ENCODE assay signal across 8 mouse cellular contexts in the genomic region with DNA sequence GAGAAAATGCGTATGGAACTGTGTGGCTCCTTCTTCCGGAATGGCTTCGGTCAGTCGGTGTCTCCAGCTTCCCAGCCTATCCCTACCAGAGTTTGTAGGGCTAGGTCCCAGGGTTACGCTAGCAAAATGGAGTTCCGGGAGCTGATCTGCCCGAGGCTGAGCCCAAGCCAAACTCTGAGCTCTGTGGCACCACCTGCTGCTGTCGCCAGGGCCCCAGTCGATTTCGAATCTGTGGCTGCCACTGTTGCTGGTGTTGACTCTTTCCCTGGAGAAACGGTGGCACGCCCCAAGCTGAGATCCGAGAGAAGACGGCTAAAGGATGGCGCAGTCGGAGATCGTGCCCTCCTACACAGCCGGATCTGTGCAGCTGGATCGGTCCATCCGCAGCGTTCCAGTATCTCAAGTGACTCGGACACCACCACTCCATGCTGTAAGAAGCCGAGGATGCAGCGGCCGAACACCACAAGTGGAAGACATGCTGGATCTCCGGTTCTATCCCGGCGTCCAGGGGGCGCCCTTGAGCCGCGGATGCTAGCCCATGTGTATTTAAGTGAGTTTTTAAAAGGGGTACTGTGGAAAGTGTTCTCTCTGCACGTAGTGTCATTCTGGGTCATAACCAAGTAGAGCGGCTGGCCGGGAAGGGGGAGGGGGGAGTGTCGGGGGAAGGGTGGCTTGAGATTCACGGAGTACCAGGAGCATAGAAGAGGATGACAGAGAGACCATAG. TPM values are rescaled to one million over a fixed set of nuclear protein-coding genes. Genes with fewer than 3 reads are reported as not detected.
DNase-seq lines count a peak whose midpoint lies in the region; ATAC-seq and TF ChIP-seq lines count a peak whose summit lies in the region.

No protein-coding gene starts in this region.

- no peaks in the 10 kb centered on the region for H3K9me3 ChIP-seq in heart, embryonic 11.5 days (replicated peaks; ENCODE audit: control insufficient read depth, low read length)
- H3K9me3 ChIP-seq in kidney, embryonic 16.5 days (ENCODE audit: low read length): no peaks in the 10 kb centered on the region

- H3K36me3 ChIP-seq in heart, embryonic 11.5 days (ENCODE audit: control insufficient read depth, insufficient read depth, low read length): no peaks in the 10 kb centered on the region
- no peaks in the 10 kb centered on the region for H3K36me3 ChIP-seq in kidney, embryonic 16.5 days (ENCODE audit: insufficient read depth, low read length)
- no peaks in the 10 kb centered on the region for H3K36me3 ChIP-seq in liver, adult 2 months (ENCODE audit: control insufficient read depth, insufficient read depth, low read length)
- no peaks in the 10 kb centered on the region for H3K36me3 ChIP-seq in splenic B cell, adult 2 months (ENCODE audit: control insufficient read depth, insufficient read depth, low read length, poor library complexity, severe bottlenecking)

- peak; percentile 88 for DNase-seq in 416B (ENCODE audit: low read depth)
- peak; percentile 78 to 79 for DNase-seq in adrenal gland, postnatal 4 days (ENCODE audit: low spot score in 2 of 2)
- DNase-seq in liver, adult 2 months (ENCODE audit: extremely low read depth, low read depth, low spot score): peak; percentile 67
- DNase-seq in splenic B cell, adult 2 months (ENCODE audit: low read depth, low spot score): peak; percentile 91

- H3K27me3 ChIP-seq in heart, embryonic 11.5 days (ENCODE audit: control insufficient read depth, insufficient read depth, low read length): no peaks in the 10 kb centered on the region
- no peaks in the 10 kb centered on the region for H3K27me3 ChIP-seq in kidney, embryonic 16.5 days (ENCODE audit: insufficient read depth, low read length)
- H3K27me3 ChIP-seq in liver, adult 2 months (ENCODE audit: control insufficient read depth, insufficient read depth, low read length): no peaks in the 10 kb centered on the region
- no peaks in the 10 kb centered on the region for H3K27me3 ChIP-seq in splenic B cell, adult 2 months (ENCODE audit: control insufficient read depth, insufficient read depth, low read length, poor library complexity, severe bottlenecking)

- peak overlapping the region; percentile 70 for H3K9ac ChIP-seq in heart, embryonic 11.5 days (ENCODE audit: low read depth, low read length)
- H3K9ac ChIP-seq in kidney, embryonic 16.5 days (replicated peaks; ENCODE audit: low read length): peak overlapping the region; percentile 72
- H3K9ac ChIP-seq in liver, adult 2 months (ENCODE audit: low read depth, low read length): peak overlapping the region; percentile 35

- no peaks in the 10 kb centered on the region for H3K4me1 ChIP-seq in embryonic fibroblast, embryonic 13.5 days (ENCODE audit: control insufficient read depth, insufficient read depth, low read length)
- peaks cover 9% of the 10 kb centered on the region for H3K4me1 ChIP-seq in heart, embryonic 11.5 days (ENCODE audit: control insufficient read depth, insufficient read depth, low read length)
- H3K4me1 ChIP-seq in kidney, embryonic 16.5 days (ENCODE audit: insufficient read depth, low read length): peaks cover 16% of the 10 kb centered on the region
- H3K4me1 ChIP-seq in liver, adult 2 months (ENCODE audit: control insufficient read depth, insufficient read depth, low read length): no peaks in the 10 kb centered on the region

- WGBS in heart, embryonic 11.5 days (ENCODE audit: insufficient replicate concordance): 3% methylated on average over 36 of the region's 36 CpGs
- WGBS in kidney, embryonic 16.5 days: 2% methylated on average over 36 of the region's 36 CpGs
- 1% methylated on average over 36 of the region's 36 CpGs for WGBS in liver, adult 2 months

- peak overlapping the region; percentile 29 for H3K27ac ChIP-seq in embryonic fibroblast, embryonic 13.5 days (ENCODE audit: insufficient read depth, low read length)
- H3K27ac ChIP-seq in heart, embryonic 11.5 days (ENCODE audit: low read depth, low read length): peak overlapping the region; percentile 62
- H3K27ac ChIP-seq in kidney, embryonic 16.5 days (ENCODE audit: low read length): peak overlapping the region; percentile 84
- H3K27ac ChIP-seq in liver, adult 2 months (replicated peaks; ENCODE audit: insufficient read depth, low read depth, low read length): peak overlapping the region; percentile 49

- H3K4me2 ChIP-seq in heart, embryonic 11.5 days: peak overlapping the region; percentile 79
- H3K4me2 ChIP-seq in kidney, embryonic 16.5 days (replicated peaks; ENCODE audit: low read depth, low read length): peak overlapping the region; percentile 81

- peak; percentile 66 for ATAC-seq in heart, embryonic 11.5 days (replicated peaks; ENCODE audit: insufficient number of reproducible peaks, low FRiP score, low TSS enrichment)
- ATAC-seq in kidney, embryonic 16.5 days (ENCODE audit: low FRiP score, low TSS enrichment): peak; percentile 83
- ATAC-seq in monocyte, adult 5-6 weeks (replicated peaks; ENCODE audit: insufficient number of reproducible peaks, low FRiP score, low TSS enrichment, poor library complexity, severe bottlenecking): peak; percentile 86

- H3K79me2 ChIP-seq in liver, adult 2 months (ENCODE audit: control insufficient read depth, insufficient read depth, low read length): no peaks in the 10 kb centered on the region

- peak overlapping the region; percentile 30 for H3K4me3 ChIP-seq in embryonic fibroblast, embryonic 13.5 days (ENCODE audit: insufficient read depth, low read length)
- H3K4me3 ChIP-seq in heart, embryonic 11.5 days (ENCODE audit: low read depth, low read length): peak overlapping the region; percentile 55
- H3K4me3 ChIP-seq in kidney, embryonic 16.5 days (ENCODE audit: low read length): peak overlapping the region; percentile 59
- H3K4me3 ChIP-seq in liver, adult 2 months (ENCODE audit: insufficient read depth, low read depth, low read length): peak overlapping the region; percentile 56

- TF ChIP-seq CTCF in embryonic fibroblast, embryonic 13.5 days (IDR thresholded peaks at IDR 0.05; ENCODE audit: borderline replicate concordance, insufficient read depth, low read length): peak; percentile 53; the same call in 1 of the 2 replicates
- peak; percentile 87 for TF ChIP-seq CTCF in liver, adult 2 months (IDR thresholded peaks at IDR 0.05; ENCODE audit: low read depth, low read length)

- TF ChIP-seq POLR2A in embryonic fibroblast, embryonic 13.5 days (IDR thresholded peaks at IDR 0.05; ENCODE audit: low read depth, low read length): peak; percentile 60
- no peak for TF ChIP-seq POLR2A in liver, adult 2 months (IDR thresholded peaks at IDR 0.05; ENCODE audit: extremely low read depth, insufficient read depth, low read length)

RNA-seq across cellular contexts. Expression of gene Fam167b, which starts 6.7 kb away (rescaled TPM):
- total RNA-seq in adrenal gland, postnatal 4 days (2021): 10 to 100 TPM; 30.9 to 33.5 TPM
- polyA plus RNA-seq in embryonic fibroblast, embryonic 13.5 days (2011; ENCODE audit: insufficient read length, low read depth, missing spikeins): not detected in 2 replicates
- polyA plus RNA-seq in heart, embryonic 11.5 days (2014; fragmentation: Nextera tagmentation; extraction: Ambion mirVana): 3.6 TPM in 2 replicates
- 35.9 and 37.8 TPM in 2 replicates for polyA plus RNA-seq in kidney, embryonic 16.5 days (2015; fragmentation: Nextera tagmentation; extraction: Ambion mirVana)
- total RNA-seq in liver, adult 2 months (2014; rRNA removed): 11.8 and 14.4 TPM in 2 replicates
- 17.5 and 20.3 TPM in 2 replicates for polyA plus RNA-seq in liver, adult 2 months (2012; rRNA removed)
- total RNA-seq in monocyte, adult 5-6 weeks (2017): not detected in 3 replicates

RNA-seq across cellular contexts. Expression of gene Lck, which starts 11.6 kb away (rescaled TPM):
- 1 to 10 TPM; 8.7 to 9.7 TPM for total RNA-seq in adrenal gland, postnatal 4 days (2021)
- 3.0 and 5.2 TPM in 2 replicates for polyA plus RNA-seq in embryonic fibroblast, embryonic 13.5 days (2011; ENCODE audit: insufficient read length, low read depth, missing spikeins)
- 3.6 and 4.6 TPM in 2 replicates for polyA plus RNA-seq in heart, embryonic 11.5 days (2014; fragmentation: Nextera tagmentation; extraction: Ambion mirVana)
- polyA plus RNA-seq in kidney, embryonic 16.5 days (2015; fragmentation: Nextera tagmentation; extraction: Ambion mirVana): 10.8 and 13.0 TPM in 2 replicates
- total RNA-seq in liver, adult 2 months (2014; rRNA removed): 0.92 and 1.1 TPM in 2 replicates
- polyA plus RNA-seq in liver, adult 2 months (2012; rRNA removed): 1.7 and 1.9 TPM in 2 replicates
- 122 to 412 TPM (median 167 TPM) in 3 replicates for total RNA-seq in monocyte, adult 5-6 weeks (2017)

RNA-seq across cellular contexts. Expression of gene Eif3i, which starts 15.4 kb away (rescaled TPM):
- total RNA-seq in adrenal gland, postnatal 4 days (2021): 100 to 1,000 TPM; 187 to 188 TPM
- polyA plus RNA-seq in embryonic fibroblast, embryonic 13.5 days (2011; ENCODE audit: insufficient read length, low read depth, missing spikeins): 217 and 251 TPM in 2 replicates
- 194 and 200 TPM in 2 replicates for polyA plus RNA-seq in heart, embryonic 11.5 days (2014; fragmentation: Nextera tagmentation; extraction: Ambion mirVana)
- 296 and 307 TPM in 2 replicates for polyA plus RNA-seq in kidney, embryonic 16.5 days (2015; fragmentation: Nextera tagmentation; extraction: Ambion mirVana)
- 170 and 204 TPM in 2 replicates for total RNA-seq in liver, adult 2 months (2014; rRNA removed)
- polyA plus RNA-seq in liver, adult 2 months (2012; rRNA removed): 186 and 205 TPM in 2 replicates
- 109 to 129 TPM (median 125 TPM) in 3 replicates for total RNA-seq in monocyte, adult 5-6 weeks (2017)

RNA-seq across cellular contexts. Expression of gene Tmem234, which starts 15.4 kb away (rescaled TPM):
- 100 to 1,000 TPM; 111 to 114 TPM for total RNA-seq in adrenal gland, postnatal 4 days (2021)
- 110 and 112 TPM in 2 replicates for polyA plus RNA-seq in embryonic fibroblast, embryonic 13.5 days (2011; ENCODE audit: insufficient read length, low read depth, missing spikeins)
- polyA plus RNA-seq in heart, embryonic 11.5 days (2014; fragmentation: Nextera tagmentation; extraction: Ambion mirVana): 170 and 177 TPM in 2 replicates
- 216 and 221 TPM in 2 replicates for polyA plus RNA-seq in kidney, embryonic 16.5 days (2015; fragmentation: Nextera tagmentation; extraction: Ambion mirVana)
- 65.6 and 67.5 TPM in 2 replicates for total RNA-seq in liver, adult 2 months (2014; rRNA removed)
- polyA plus RNA-seq in liver, adult 2 months (2012; rRNA removed): 75.8 and 93.6 TPM in 2 replicates
- 189 to 234 TPM (median 226 TPM) in 3 replicates for total RNA-seq in monocyte, adult 5-6 weeks (2017)

RNA-seq across cellular contexts. Expression of gene Dcdc2b, which starts 29.0 kb away (rescaled TPM):
- 1 to 10 TPM; 2.9 to 3.3 TPM for total RNA-seq in adrenal gland, postnatal 4 days (2021)
- 0.68 TPM in 1 of 2 replicates, not detected in the other for polyA plus RNA-seq in embryonic fibroblast, embryonic 13.5 days (2011; ENCODE audit: insufficient read length, low read depth, missing spikeins)
- polyA plus RNA-seq in heart, embryonic 11.5 days (2014; fragmentation: Nextera tagmentation; extraction: Ambion mirVana): 1.1 and 2.7 TPM in 2 replicates
- polyA plus RNA-seq in kidney, embryonic 16.5 days (2015; fragmentation: Nextera tagmentation; extraction: Ambion mirVana): 2.6 and 3.2 TPM in 2 replicates
- 0.54 and 1.6 TPM in 2 replicates for total RNA-seq in liver, adult 2 months (2014; rRNA removed)
- polyA plus RNA-seq in liver, adult 2 months (2012; rRNA removed): 1.3 and 1.4 TPM in 2 replicates
- total RNA-seq in monocyte, adult 5-6 weeks (2017): 0.78 TPM in 1 of 3 replicates, not detected in the others

Comparison
In these comparisons a context has a peak if more than half of its experiments do, and no peak if none do; other contexts are left out.
1. Peak in every context shown above with its lines: DNase-seq, ATAC-seq, H3K4me3 ChIP-seq and H3K27ac ChIP-seq.
2. H3K27ac ChIP-seq: peak in every context shown above with its lines; median percentile 84 in kidney, embryonic 16.5 days; 62 in heart, embryonic 11.5 days; 49 in liver, adult 2 months; 29 in embryonic fibroblast, embryonic 13.5 days.